Mouse (Mus musculus) cerebellum, adult 2 months (tissue): ENCODE results near the gene H2-Eb1. TPM values are rescaled to one million over a fixed set of nuclear protein-coding genes. Genes with fewer than 3 reads are reported as not detected.

ENCODE experiments used
- DNase-seq, 2 experiments: peaks; one replicate each; pipeline ENCODE4 v3.0.0; 2021
- H3K27ac ChIP-seq: fragments of 200-500 bp; 2 replicates; pipeline ENCODE4 v1.5.1; 2012; ENCODE audit warnings: low read length, control low read depth, inconsistent platforms; ENCODE audit not compliant: insufficient read depth
- H3K27me3 ChIP-seq: fragments of 200-500 bp; 2 replicates; pipeline ENCODE4 v1.6.1; 2012; ENCODE audit warnings: inconsistent platforms, mild to moderate bottlenecking, low read length, moderate library complexity; ENCODE audit not compliant: control insufficient read depth, insufficient read depth
- H3K4me1 ChIP-seq: fragments of 200-500 bp; 2 replicates; pipeline ENCODE4 v1.6.1; 2011; ENCODE audit warnings: low read length; ENCODE audit not compliant: control insufficient read depth, insufficient read depth
- H3K4me3 ChIP-seq: fragments of 200-500 bp; replicated peaks from 2 replicates; pipeline ENCODE3; 2011; ENCODE audit warnings: mild to moderate bottlenecking, low read depth, low read length, control low read depth; ENCODE audit not compliant: insufficient read depth
- CTCF ChIP-seq: fragments of 200-500 bp; IDR thresholded peaks from 2 replicates; pipeline ENCODE4 v1.5.1; 2011; ENCODE audit warnings: low read depth, mild to moderate bottlenecking, control low read depth, low read length, moderate library complexity, borderline replicate concordance; ENCODE audit not compliant: insufficient read depth
- POLR2A ChIP-seq: fragments of 200-500 bp; IDR thresholded peaks from 2 replicates; pipeline ENCODE4 v1.6.1; 2011; ENCODE audit warnings: low read length, control low read depth, borderline replicate concordance; ENCODE audit not compliant: insufficient read depth
- WGBS: fragments of 180-500 bp; shearing (Covaris S2); methylation state at CpG from one replicate; pipeline ENCODE4 v1.1.7; 2018; 5-methylcytosine and 5-hydroxymethylcytosine counted together
- polyA plus RNA-seq: library from polyadenylated mRNA; depleted of rRNA; stranded (reverse); fragments of >200 nt; gene quantifications from 2 replicates; pipeline ENCODE4 v1.2.3, GENCODE M21; 2012; rRNA removed

Gene H2-Eb1
- polyA plus RNA-seq, 1 experiment = 3.8 TPM

- DNase-seq = no peak
- H3K27me3 ChIP-seq = no peaks in the 10 kb centered on the region
- H3K4me1 ChIP-seq = no peaks in the 10 kb centered on the region
- H3K4me3 ChIP-seq = no peak within 1 kb of the TSS
- no peak for TF ChIP-seq CTCF
- no peak within 1 kb of the TSS for H3K27ac ChIP-seq
- 88% methylated on average over 5 of the region's 5 CpGs for WGBS
Measured at GRCm38 (mm10) chr17:34354539-34354938, 48.9 kb downstream of the H2-Eb1 start, which contains the start of gene Btnl2. Btnl2 (plus strand) TSS chr17:34354822.

DNA sequence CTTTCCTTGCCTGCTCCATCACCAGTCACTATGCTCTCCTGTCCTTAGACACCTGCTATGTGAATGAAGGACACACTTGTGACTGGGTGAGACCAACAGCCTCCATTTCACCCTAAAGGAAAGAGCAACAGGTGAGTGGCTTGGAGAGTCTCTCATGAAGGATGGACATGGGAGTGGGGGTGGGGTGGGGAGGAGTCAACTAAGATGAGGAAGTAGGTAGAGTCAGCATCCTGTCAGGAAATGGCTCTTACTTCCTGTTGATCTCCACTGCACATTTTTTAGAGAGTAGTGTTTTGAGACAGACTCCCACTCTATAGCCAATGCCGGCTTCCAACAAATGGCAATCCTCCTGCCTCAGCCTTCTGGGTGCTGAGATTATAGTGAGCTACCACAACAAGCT lies 49.3 kb downstream of the H2-Eb1 start:
- Histone ChIP-seq H3K27ac (no peak overlapping the region), H3K27me3 (no peaks in the 10 kb centered on the region), H3K4me3 (no peak overlapping the region), H3K4me1 (no peaks in the 10 kb centered on the region)
- no peak for DNase-seq
- no peak for TF ChIP-seq CTCF
- TF ChIP-seq POLR2A = no peak
- 94% methylated on average over 1 of the region's 1 CpGs for WGBS

DNA sequence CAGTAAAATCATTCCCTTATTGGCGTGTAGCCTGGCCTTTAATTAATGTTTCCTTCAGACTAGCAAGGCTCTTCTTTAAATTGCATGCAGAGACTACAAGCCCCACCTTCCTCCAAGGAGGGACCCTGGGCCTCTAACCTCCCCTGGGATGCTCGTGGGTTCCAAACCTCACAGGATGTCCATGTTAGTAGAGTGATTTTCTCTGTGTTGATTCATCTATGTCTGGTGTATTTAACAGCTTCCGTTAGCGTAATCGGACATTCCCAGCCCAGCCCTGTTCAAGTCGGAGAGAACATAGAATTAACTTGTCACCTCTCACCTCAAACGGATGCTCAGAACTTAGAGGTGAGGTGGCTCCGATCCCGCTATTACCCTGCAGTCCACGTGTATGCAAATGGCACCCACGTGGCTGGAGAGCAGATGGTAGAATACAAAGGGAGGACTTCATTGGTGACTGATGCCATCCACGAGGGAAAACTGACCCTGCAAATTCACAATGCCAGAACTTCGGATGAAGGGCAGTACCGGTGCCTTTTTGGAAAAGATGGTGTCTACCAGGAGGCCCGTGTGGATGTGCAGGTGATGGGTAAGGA lies 57.4 kb downstream of the H2-Eb1 start:
- Histone ChIP-seq H3K4me1 (no peaks in the 10 kb centered on the region), H3K4me3 (no peak overlapping the region), H3K27me3 (no peaks in the 10 kb centered on the region), H3K27ac (no peak overlapping the region)
- no peak for DNase-seq
- TF ChIP-seq POLR2A = no peak
- no peak for TF ChIP-seq CTCF
- 80% methylated on average over 15 of the region's 15 CpGs for WGBS

DNA sequence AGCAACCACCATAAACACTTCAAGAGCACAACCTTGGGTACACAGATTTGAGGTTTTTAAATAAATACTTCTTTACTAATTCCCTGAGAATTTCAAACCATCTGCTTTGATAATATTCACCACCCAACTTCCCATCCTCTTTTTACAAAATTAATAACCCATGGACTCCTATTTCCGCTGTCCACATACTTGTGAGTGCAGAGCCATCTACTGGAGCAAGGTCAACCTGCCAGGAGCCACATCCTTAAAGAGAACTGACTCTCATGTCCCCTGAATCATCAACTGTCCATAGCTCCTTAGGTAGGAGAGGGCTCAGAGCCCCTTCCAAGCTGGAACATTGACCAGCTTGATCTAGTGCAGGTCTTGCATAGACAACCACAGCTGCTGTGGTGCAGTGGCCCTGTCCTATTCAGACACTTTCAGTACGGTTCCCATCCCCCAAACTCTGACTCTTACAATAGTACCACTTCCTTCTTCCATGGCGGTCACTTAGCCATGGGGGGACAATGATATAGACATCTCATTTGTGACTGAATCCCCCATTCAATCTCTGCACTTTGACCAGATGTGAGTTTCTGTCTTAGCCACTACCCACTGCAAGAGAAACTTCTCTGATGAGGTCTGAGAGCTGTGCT lies 58.1 kb downstream of the H2-Eb1 start:
- Histone ChIP-seq H3K4me3 (no peak overlapping the region), H3K27me3 (no peaks in the 10 kb centered on the region), H3K4me1 (no peaks in the 10 kb centered on the region), H3K27ac (no peak overlapping the region)
- DNase-seq = no peak
- WGBS = 87% methylated on average over 3 of the region's 3 CpGs
- TF ChIP-seq CTCF = no peak
- no peak for TF ChIP-seq POLR2A

DNA sequence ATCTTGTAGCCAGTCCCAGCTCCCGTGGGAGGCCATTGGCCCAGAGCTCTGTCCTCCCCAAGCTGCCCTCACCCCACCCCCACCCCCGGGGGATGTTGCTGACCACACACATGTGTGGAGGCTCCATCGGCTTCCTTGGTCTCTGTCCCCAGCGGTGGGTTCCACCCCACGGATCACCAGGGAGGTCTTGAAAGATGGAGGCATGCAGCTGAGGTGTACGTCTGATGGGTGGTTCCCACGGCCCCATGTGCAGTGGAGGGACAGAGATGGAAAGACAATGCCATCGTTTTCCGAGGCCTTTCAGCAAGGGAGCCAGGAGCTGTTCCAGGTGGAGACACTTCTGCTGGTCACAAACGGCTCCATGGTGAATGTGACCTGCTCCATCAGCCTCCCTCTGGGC lies 59.4 kb downstream of the H2-Eb1 start:
- WGBS = 61% methylated on average over 10 of the region's 10 CpGs
- Histone ChIP-seq H3K4me1 (no peaks in the 10 kb centered on the region), H3K27ac (no peak overlapping the region), H3K4me3 (no peak overlapping the region), H3K27me3 (no peaks in the 10 kb centered on the region)
- DNase-seq = no peak
- TF ChIP-seq CTCF = no peak
- no peak for TF ChIP-seq POLR2A

Other genes starting within 250 kb of the H2-Eb1 start
- gene H2-Oa, start 213.5 kb upstream of the H2-Eb1 start, polyA plus RNA-seq = 0.25 and 0.34 TPM in 2 replicates
- gene H2-DMa, start 186.3 kb upstream of the H2-Eb1 start, polyA plus RNA-seq = 13.2 and 13.6 TPM in 2 replicates
- gene Brd2, start 183.2 kb upstream of the H2-Eb1 start, polyA plus RNA-seq = 188 and 209 TPM in 2 replicates
- 0.35 and 0.52 TPM in 2 replicates for gene H2-DMb2, start 162.6 kb upstream of the H2-Eb1 start, polyA plus RNA-seq
- gene H2-DMb1, start 152.8 kb upstream of the H2-Eb1 start, polyA plus RNA-seq = 1.8 and 3.0 TPM in 2 replicates
- 2.6 and 2.7 TPM in 2 replicates for gene Tap1, start 118.3 kb upstream of the H2-Eb1 start, polyA plus RNA-seq
- gene Psmb9, start 118.1 kb upstream of the H2-Eb1 start, polyA plus RNA-seq = 2.2 and 2.7 TPM in 2 replicates
- 5.8 and 7.3 TPM in 2 replicates for gene Psmb8, start 108.1 kb upstream of the H2-Eb1 start, polyA plus RNA-seq
- gene Tap2, start 102.3 kb upstream of the H2-Eb1 start, polyA plus RNA-seq = 9.1 and 10.0 TPM in 2 replicates
- gene H2-Ob, start 67.0 kb upstream of the H2-Eb1 start, polyA plus RNA-seq = 0.67 and 0.86 TPM in 2 replicates
- 4.0 TPM in 2 replicates for gene H2-Ab1, start 48.2 kb upstream of the H2-Eb1 start, polyA plus RNA-seq
- gene H2-Aa, start 18.0 kb upstream of the H2-Eb1 start, polyA plus RNA-seq = 3.0 and 3.1 TPM in 2 replicates
- gene H2-Eb2, start 19.8 kb downstream of the H2-Eb1 start, polyA plus RNA-seq = 0.08 and 0.10 TPM in 2 replicates
- not detected in 2 replicates for gene Btnl2, start 49.0 kb downstream of the H2-Eb1 start, polyA plus RNA-seq
- gene Btnl1, start 71.3 kb downstream of the H2-Eb1 start, polyA plus RNA-seq = not detected in 2 replicates
- gene BC051142, start 93.0 kb downstream of the H2-Eb1 start, polyA plus RNA-seq = 5.8 and 6.5 TPM in 2 replicates
- not detected in 2 replicates for gene Btnl4, start 171.5 kb downstream of the H2-Eb1 start, polyA plus RNA-seq
- gene Btnl6, start 211.5 kb downstream of the H2-Eb1 start, polyA plus RNA-seq = not detected in 2 replicates